Mouse (Mus musculus) liver (tissue): ENCODE measurements at regions not wholly inside any gene's neighbourhood (a gene's known extent, or its start where the extent isn't known, plus 50 kb on each side); places are given as distances from the start of the nearest gene placed in this dataset.

Source experiments
- DNase-seq: peaks from one replicate; pipeline ENCODE4 v3.0.0-alpha.2; 2020; ENCODE audit warnings: mixed read lengths

GRCm38 (mm10) chr7:70828486-70829195 is 462.1 kb upstream of the Nr2f2 start:
- no peak for DNase-seq

DNA sequence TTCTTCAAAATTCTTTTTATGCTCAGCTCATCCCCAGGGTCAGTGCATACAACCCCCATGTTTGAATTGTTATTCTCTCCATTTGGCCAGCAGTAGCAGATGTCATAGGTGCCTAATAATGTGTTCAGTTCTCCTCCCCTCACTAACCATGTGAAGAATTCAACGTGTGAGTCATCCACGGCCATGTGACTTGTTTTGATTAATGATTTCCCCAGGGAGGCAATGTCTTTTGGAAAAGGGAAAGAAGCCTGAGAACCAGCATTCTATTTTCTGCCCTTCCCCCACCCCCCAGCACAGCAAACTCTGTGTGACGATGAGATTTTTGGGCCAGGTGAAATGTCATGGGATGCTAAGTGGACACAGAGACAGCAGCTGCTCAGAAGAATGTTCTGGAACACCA is 459.5 kb upstream of the Nr2f2 start:
- no peak for DNase-seq

DNA sequence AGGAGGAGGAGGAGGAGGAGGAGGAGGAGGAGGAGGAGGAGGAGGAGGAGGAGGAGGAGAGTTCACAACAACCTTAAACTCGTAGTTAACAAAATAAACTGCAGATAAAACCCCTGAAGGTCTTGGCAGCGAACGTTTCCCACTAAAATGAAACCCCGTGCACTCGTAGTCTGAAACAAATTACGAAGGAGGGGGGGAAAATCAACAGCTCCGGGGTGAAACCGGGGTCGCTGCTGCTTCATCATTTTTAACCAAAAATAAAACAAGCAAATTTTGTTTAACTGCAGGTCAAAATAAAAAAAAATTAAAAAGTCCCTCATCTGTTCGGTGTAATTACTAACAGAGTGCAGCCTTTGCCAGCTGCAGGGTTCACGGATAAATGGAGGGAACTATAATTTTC is 456.5 kb upstream of the Nr2f2 start:
- peak; percentile 8 for DNase-seq

- peak; percentile 10 for DNase-seq
Observed at GRCm38 (mm10) chr7:70822310-70822821, 455.8 kb upstream of the Nr2f2 start.

DNA sequence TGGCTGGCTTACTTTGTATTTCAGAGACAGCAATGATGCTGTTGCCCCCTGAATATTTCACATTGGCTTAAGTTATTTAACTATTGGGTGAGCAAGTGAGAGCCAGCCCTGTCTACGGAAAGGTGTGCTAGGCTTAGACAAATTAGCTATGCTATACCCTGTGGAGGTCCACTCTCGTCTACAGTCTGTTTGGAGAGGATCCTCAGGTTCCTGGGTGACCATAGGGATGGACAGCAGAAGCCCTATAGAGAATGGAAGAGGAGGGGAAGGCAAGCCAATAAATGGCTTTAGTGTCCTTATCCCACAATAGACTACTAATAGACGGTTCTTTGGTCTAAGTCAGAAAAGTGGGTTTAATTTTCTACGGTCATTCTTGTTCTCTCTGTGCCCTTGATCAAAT is 455.3 kb upstream of the Nr2f2 start:
- DNase-seq = no peak

DNA sequence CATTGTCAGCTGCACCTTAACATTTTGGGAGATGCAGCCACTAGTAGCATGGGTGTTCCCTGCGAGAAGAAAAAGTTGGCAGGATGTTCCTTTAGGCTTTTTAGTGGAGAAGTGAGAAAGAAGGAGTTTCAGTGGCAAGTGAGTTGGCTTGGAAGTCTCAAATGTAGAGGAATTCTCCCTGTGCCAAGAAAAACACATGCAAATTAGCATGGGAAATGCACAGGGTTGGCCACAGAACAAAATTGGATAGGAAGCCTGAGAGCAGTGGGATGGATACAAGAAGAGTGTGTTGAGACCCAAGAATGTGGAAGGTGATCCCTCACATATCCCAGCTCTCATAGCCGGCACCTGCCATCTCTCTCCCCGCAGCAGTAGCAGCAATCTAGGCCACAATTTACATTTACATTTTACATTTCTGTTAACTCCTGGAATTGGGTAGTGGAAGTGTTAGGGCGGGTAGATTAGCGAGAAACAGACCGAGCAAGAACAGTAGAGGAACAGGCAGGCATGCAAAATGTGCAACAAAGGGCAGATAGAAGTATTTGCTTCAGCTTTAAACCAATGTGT is 450.9 kb upstream of the Nr2f2 start:
- no peak for DNase-seq

- DNase-seq = no peak
Observed at GRCm38 (mm10) chr7:70814391-70814790, 447.9 kb upstream of the Nr2f2 start.

DNA sequence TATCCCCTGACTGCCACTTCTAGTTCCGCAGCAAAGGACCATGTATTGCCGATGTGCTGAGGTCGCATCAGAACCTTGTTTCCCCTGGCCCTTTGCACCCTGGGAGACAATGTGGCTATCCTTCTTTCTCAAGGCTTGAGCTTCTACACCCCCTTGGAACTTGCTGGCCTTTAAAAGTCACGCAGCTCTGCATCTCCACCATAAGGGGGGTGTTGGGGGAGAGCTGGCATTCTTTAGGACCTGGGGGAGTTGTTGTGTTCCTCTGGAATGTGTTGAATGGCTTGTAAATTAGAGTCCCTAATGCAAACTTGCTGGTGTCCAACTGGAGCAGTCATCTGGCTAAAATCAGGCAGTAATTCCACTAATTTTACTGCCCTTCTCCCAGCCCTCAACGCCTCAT is 446.6 kb upstream of the Nr2f2 start:
- DNase-seq = no peak

GRCm38 (mm10) chr7:70810411-70811090 is 444.0 kb upstream of the Nr2f2 start:
- DNase-seq = no peak

DNA sequence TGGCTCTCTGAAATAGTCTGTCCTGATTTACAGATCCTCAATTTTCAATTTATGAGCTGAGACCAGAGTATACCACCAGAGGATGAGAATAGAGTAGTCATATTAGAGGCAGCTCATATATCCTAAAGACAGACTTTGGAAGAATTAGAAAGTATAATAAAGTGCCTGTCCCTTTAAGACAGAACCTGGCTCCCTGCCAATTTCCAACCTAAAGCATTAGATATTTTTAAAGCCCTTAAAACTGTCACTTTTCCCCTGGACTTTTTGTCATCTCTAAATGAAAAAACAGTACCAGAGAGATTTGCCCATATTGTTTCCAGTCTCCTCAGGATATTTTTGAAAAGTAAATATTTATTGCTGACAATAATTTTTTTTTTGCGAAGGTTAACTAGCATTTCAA is 437.7 kb upstream of the Nr2f2 start:
- DNase-seq = no peak

DNA sequence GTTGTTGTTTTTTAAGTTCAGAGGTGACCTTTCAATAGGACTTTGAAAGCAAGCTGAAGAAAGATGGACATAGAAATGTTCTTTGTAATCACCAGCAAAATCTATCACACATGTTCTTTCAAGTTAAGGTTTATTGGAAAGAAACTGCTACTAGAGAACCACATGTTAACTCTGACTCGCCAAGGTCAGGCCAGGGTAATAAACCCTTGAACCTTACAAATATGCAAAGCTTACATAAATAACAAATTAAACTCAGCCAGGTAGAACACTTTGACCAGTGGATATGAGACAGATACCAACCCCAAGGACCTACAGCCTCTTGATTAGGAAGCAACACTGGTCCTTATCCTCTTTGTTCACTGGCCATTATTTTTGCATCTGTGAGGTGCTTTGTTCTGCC is 433.4 kb upstream of the Nr2f2 start:
- DNase-seq = no peak

GRCm38 (mm10) chr7:70799031-70799766 is 432.7 kb upstream of the Nr2f2 start:
- no peak for DNase-seq

- no peak for DNase-seq
Observed at GRCm38 (mm10) chr7:70796038-70796760, 429.7 kb upstream of the Nr2f2 start.

DNA sequence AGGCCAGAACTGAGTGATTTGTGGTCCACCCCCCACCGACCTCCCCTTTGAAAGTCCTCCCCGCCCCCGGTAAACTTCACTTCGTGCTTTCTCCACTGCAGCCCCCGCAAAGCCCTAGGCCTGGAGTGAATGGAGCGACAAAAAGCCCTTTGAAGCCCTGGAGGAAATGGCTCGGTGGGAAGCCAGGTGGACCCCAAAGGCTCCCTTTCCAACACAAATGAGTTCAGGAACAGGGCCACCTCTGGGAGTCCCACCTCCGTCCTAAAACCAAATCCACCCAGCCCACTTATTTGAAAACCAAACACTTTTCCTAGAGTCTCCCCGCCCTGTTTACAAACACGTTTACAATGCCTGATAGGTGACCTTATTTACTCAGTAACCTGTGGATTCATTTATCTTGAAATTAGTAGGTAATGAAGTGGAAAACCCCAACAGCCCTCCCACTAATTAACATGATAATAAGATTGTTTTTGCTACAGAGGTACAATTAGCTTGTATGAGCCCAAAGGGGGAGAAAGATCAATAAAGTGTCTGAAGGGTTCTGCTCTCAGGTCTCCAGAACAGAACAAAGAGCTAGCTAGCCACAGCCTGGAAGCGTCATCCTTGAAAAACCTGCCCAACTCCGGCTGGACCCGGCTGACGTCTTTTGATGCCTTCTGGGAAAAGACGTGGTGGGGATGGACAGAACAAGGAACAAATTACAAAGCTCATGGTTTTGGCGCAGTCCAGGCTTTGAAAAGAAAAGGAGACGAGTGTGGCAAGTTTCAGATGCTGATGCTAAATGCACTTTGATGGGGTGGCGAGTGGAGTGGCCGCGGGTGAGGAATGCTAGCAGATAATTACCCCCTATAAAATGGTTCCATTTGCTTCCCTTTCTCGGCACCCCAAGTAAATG is 422.6 kb upstream of the Nr2f2 start:
- no peak for DNase-seq

DNA sequence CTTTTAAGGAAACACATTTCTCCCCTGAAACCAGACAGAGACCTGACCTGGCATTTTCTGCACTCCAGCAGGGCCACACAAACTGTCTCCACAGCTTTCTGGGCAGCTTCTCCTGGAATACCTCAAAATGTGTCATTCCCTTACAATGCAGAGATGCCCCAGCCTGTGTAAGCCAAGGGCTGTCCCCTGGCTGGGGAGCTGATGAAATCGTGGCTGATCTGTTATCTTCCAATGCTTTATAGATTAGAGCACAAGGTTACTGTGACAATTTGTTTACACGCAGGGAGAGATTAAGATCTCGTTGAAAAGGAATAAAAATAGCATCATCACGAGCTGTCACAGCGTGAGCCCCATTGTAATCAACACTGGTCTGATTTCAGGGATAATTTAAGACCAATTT is 421.4 kb upstream of the Nr2f2 start:
- no peak for DNase-seq

DNA sequence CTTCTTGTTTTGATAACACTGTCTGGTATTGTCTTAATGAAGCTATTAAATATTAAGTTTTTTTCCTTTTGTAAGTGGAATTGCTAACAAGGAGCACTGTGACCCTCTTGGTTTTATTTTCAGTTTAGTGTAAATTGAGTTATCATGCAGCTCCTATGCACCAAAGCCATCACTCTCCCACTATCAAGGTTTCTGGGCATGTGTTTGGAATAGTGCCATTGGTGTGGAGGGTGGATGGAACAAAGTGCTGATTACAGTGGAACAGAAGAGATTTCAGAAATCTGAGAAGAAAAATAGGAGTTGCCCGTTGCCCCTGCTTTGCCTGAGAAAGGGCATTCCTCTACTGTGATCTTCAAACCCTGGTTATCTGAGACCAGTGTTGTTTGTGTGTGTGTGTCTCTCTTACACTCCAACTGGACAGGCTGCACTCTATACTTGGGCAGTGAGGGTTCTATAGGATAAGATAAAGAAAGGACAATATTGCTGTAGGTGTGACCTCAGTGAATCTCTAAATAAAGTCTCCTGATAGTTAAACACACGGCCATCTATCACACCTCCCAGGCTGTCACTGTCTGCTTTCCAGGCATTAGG is 414.3 kb upstream of the Nr2f2 start:
- DNase-seq = no peak

DNA sequence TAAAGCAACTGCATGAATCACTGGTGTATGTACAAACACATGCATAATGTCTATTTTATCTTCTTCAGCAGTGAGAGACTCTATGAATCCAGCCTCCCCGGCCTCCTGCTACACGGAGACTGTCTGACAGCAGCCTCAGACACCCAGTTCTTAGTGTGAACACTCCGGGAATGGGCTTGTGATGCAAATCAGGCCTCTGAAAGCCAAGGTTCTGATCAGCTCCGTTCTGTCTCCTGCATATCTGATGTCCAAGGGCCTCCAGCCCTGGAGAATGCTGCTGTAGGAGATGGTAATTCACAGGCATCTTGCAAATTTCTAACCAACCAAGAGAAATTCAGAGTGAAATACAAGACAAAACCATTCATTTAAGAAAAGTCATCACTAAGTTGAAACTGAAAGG is 411.2 kb upstream of the Nr2f2 start:
- no peak for DNase-seq

- no peak for DNase-seq
Observed at GRCm38 (mm10) chr7:70769655-70770054, 403.1 kb upstream of the Nr2f2 start.

DNA sequence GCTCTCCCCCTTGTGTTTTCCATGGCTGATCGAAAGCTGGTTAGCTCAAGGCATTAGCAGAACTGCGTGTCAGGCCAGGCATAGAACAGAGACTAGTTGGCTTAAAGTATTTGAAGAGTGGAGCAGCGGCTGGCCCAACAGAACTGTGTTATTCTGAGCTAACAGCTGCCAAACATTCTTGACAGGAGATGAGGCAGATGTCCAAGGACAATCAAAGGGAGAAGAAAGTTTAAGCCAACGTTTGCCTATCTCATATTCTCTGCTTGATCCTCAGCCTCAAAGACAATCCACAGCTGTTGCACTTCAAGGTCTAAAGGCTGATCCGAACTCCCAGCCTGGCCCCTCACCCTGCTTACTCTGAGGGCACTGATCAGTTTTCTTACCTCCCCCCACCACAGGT is 401.2 kb upstream of the Nr2f2 start:
- no peak for DNase-seq

GRCm38 (mm10) chr7:70756676-70757075 is 390.1 kb upstream of the Nr2f2 start:
- DNase-seq = no peak

DNA sequence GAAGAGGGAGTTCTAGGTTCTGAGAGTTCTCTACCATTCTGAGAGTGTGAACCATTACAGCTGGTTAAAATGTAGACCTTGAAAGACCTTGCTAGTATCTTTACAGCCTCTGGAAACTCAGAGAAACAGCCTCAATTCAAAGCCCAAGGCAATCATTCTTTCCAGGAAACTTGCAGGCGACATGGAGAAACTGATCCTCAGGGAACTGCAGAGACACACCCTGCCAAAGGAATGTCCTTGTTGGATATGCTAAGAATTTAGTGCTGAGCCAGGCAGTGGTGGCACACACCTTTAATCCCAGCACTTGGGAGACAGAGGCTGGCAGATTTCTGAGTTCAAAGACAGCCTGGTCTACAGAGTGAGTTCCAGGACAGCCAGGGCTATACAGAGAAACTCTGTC is 388.3 kb upstream of the Nr2f2 start:
- DNase-seq = no peak
